ENCODE assay signal across 9 mouse cellular contexts in genomic region chr4:53886342-53887088, GRCm38 (mm10).
DNase-seq lines count a peak whose midpoint lies in the region; ATAC-seq and TF ChIP-seq lines count a peak whose summit lies in the region.
"Had no signal": no experiment of that assay in that cellular context is flagged by ENCODE, and none has a peak within 500 bp of the region (broad histone marks: within the 10 kb centered on the region; RNA-seq: fewer than 3 reads in every experiment).

No protein-coding gene starts in this region.

- peak overlapping the region; percentile 55 for H3K9ac ChIP-seq in lung, embryonic 16.5 days (ENCODE audit: low read length)
- H3K9ac ChIP-seq in stomach, embryonic 14.5 days (replicated peaks; ENCODE audit: low read depth, low read length): no peak overlapping the region

- TF ChIP-seq CTCF in lung, adult 2 months (IDR thresholded peaks at IDR 0.05; ENCODE audit: insufficient read depth, low read length): no peak
- no peak for TF ChIP-seq CTCF in cerebellum, adult 2 months (IDR thresholded peaks at IDR 0.05; ENCODE audit: borderline replicate concordance, insufficient read depth, low read depth, low read length)

- H3K4me2 ChIP-seq in lung, embryonic 16.5 days (ENCODE audit: low read depth, low read length): peak overlapping the region; percentile 65
- peak overlapping the region; percentile 37 for H3K4me2 ChIP-seq in stomach, embryonic 14.5 days (replicated peaks; ENCODE audit: low read depth, low read length)

- H3K4me3 ChIP-seq in lung, embryonic 16.5 days (ENCODE audit: low read length): peak overlapping the region; percentile 39
- H3K4me3 ChIP-seq in lung, adult 2 months (replicated peaks; ENCODE audit: extremely low read depth, low read depth, low read length): no peak overlapping the region
- peak overlapping the region; percentile 4; the same call in 1 of the 2 replicates for H3K4me3 ChIP-seq in stomach, embryonic 14.5 days (ENCODE audit: low read depth, low read length)
- H3K4me3 ChIP-seq in cerebellum, adult 2 months (replicated peaks; ENCODE audit: insufficient read depth, low read depth, low read length): no peak overlapping the region
- H3K4me3 ChIP-seq: erythroblast, embryonic 14.5 days had no signal

- peaks cover 4% of the 10 kb centered on the region; the same call in 1 of the 2 replicates for H3K4me1 ChIP-seq in lung, embryonic 16.5 days (replicated peaks; ENCODE audit: control insufficient read depth, insufficient read depth, low read length)
- no peaks in the 10 kb centered on the region; the same call in 1 of the 2 replicates for H3K4me1 ChIP-seq in lung, adult 2 months (ENCODE audit: control insufficient read depth, insufficient read depth, low read length)
- H3K4me1 ChIP-seq in stomach, embryonic 14.5 days (ENCODE audit: control insufficient read depth, insufficient read depth, low read length): no peaks in the 10 kb centered on the region
- no peaks in the 10 kb centered on the region for H3K4me1 ChIP-seq in cerebellum, adult 2 months (ENCODE audit: control insufficient read depth, insufficient read depth, low read length)

- peak; percentile 73; the same call in 1 of the 2 replicates for ATAC-seq in lung, embryonic 16.5 days (ENCODE audit: low read depth)
- peak; percentile 56; the same call in 1 of the 2 replicates for ATAC-seq in stomach, embryonic 14.5 days (ENCODE audit: insufficient number of reproducible peaks, insufficient read depth, low FRiP score, low read depth)

- no peak for TF ChIP-seq POLR2A in lung, adult 2 months (IDR thresholded peaks at IDR 0.05; ENCODE audit: borderline replicate concordance, extremely low read depth, low read depth, low read length)
- TF ChIP-seq POLR2A in cerebellum, adult 2 months (IDR thresholded peaks at IDR 0.05; ENCODE audit: borderline replicate concordance, insufficient read depth, low read length): no peak

- H3K27ac ChIP-seq in lung, embryonic 16.5 days (ENCODE audit: low read length): no peak overlapping the region
- peak overlapping the region; percentile 53 for H3K27ac ChIP-seq in stomach, embryonic 14.5 days (ENCODE audit: low read length)
- no peak overlapping the region for H3K27ac ChIP-seq in cerebellum, adult 2 months (ENCODE audit: insufficient read depth, low read length)

- 21% methylated on average over 22 of the region's 22 CpGs for WGBS in lung, embryonic 16.5 days
- 31% methylated on average over 22 of the region's 22 CpGs for WGBS in lung, adult 2 months
- WGBS in stomach, embryonic 14.5 days: 24% methylated on average over 22 of the region's 22 CpGs
- WGBS in cerebellum, adult 2 months: 26% methylated on average over 22 of the region's 22 CpGs

- H3K36me3 ChIP-seq in lung, embryonic 16.5 days (ENCODE audit: control insufficient read depth, insufficient read depth, low read length): no peaks in the 10 kb centered on the region
- H3K36me3 ChIP-seq in stomach, embryonic 14.5 days (ENCODE audit: control insufficient read depth, insufficient read depth, low read length): no peaks in the 10 kb centered on the region

- intact Hi-C loops in gastrocnemius, postnatal 36 days (cut with DNase I): no loop called here

- H3K9me3 ChIP-seq in lung, embryonic 16.5 days (ENCODE audit: control insufficient read depth, low read length): no peaks in the 10 kb centered on the region
- no peaks in the 10 kb centered on the region for H3K9me3 ChIP-seq in stomach, embryonic 14.5 days (ENCODE audit: control insufficient read depth, low read depth, low read length)

- DNase-seq in embryo, embryonic 10 days (ENCODE audit: low spot score): peak; percentile 29
- no peak for DNase-seq in embryo, embryonic 10.5 days (ENCODE audit: low spot score)
- no peak for DNase-seq in lung, adult 2 months
- peak; percentile 17 for DNase-seq in kidney, postnatal 14 days
- DNase-seq in cerebellum, adult 2 months: no peak
- DNase-seq in gastrocnemius, postnatal 36 days: no peak

- H3K27me3 ChIP-seq in lung, embryonic 16.5 days (ENCODE audit: control insufficient read depth, insufficient read depth, low read depth, low read length): no peaks in the 10 kb centered on the region
- H3K27me3 ChIP-seq in stomach, embryonic 14.5 days (ENCODE audit: control insufficient read depth, insufficient read depth, low read length): no peaks in the 10 kb centered on the region
- no peaks in the 10 kb centered on the region for H3K27me3 ChIP-seq in cerebellum, adult 2 months (ENCODE audit: control insufficient read depth, insufficient read depth, low read length)

Comparison
In these comparisons a context has a peak if more than half of its experiments do, and no peak if none do; other contexts are left out.
1. DNase-seq: peak in embryo, embryonic 10 days (single experiment) and kidney, postnatal 14 days (single experiment); none in embryo, embryonic 10.5 days (single experiment), lung, adult 2 months (single experiment), cerebellum, adult 2 months (0 of 2) and gastrocnemius, postnatal 36 days (0 of 2).
2. H3K4me3 ChIP-seq: peak in lung, embryonic 16.5 days (single experiment) and stomach, embryonic 14.5 days (single experiment); none in lung, adult 2 months (single experiment) and cerebellum, adult 2 months (single experiment).